Mouse (Mus musculus) right cerebral cortex, postnatal 14 days (tissue): Measurements from ENCODE around the gene Dguok.

Experiments
- DNase-seq: peaks from one replicate; pipeline ENCODE4 v3.0.0; 2022

Gene Dguok

GRCm38 (mm10) chr6:83506258-83507167 lies at the start of gene Dguok:
TSS of gene Dguok (minus strand) at chr6:83506969.
- peak; percentile 98 for DNase-seq

GRCm38 (mm10) chr6:83555972-83556371 lies 49.2 kb upstream of the Dguok start:
- DNase-seq = no peak

- DNase-seq = no peak
These were observed 41.6 kb upstream of the Dguok start for GRCm38 (mm10) chr6:83548346-83548745.

GRCm38 (mm10) chr6:83545778-83546177 lies 39.0 kb upstream of the Dguok start:
- DNase-seq = no peak

- no peak for DNase-seq
These were observed 35.1 kb upstream of the Dguok start for GRCm38 (mm10) chr6:83541756-83542456.

GRCm38 (mm10) chr6:83540017-83540416 lies 33.2 kb upstream of the Dguok start:
- peak; percentile 35 for DNase-seq

GRCm38 (mm10) chr6:83536795-83537059 lies 30.0 kb upstream of the Dguok start:
- DNase-seq = no peak

- no peak for DNase-seq
These were observed 29.4 kb upstream of the Dguok start, which contains the start of gene Actg2 for GRCm38 (mm10) chr6:83536028-83536794. TSS of gene Actg2 (minus strand) at chr6:83536265.

- DNase-seq = no peak
These were observed 25.8 kb upstream of the Dguok start for GRCm38 (mm10) chr6:83532608-83533007.

- DNase-seq = no peak
These were observed 16.4 kb upstream of the Dguok start for GRCm38 (mm10) chr6:83523194-83523593.

GRCm38 (mm10) chr6:83521784-83522183 lies 15.0 kb upstream of the Dguok start:
- no peak for DNase-seq

- DNase-seq = no peak
These were observed 11.9 kb upstream of the Dguok start for GRCm38 (mm10) chr6:83518637-83519036.

- no peak for DNase-seq
These were observed 8.4 kb upstream of the Dguok start for GRCm38 (mm10) chr6:83515172-83515571.

GRCm38 (mm10) chr6:83512495-83512894 lies 5.7 kb upstream of the Dguok start:
- peak; percentile 72 for DNase-seq

- DNase-seq = no peak
These were observed 3.4 kb upstream of the Dguok start for GRCm38 (mm10) chr6:83510210-83510609.

GRCm38 (mm10) chr6:83509442-83509841 lies 2.7 kb upstream of the Dguok start:
- peak; percentile 59 for DNase-seq

GRCm38 (mm10) chr6:83507168-83507546 lies 388 bp upstream of the Dguok start:
- no peak for DNase-seq

- DNase-seq = no peak
These were observed 1.2 kb downstream of the Dguok start for GRCm38 (mm10) chr6:83505554-83505953.

GRCm38 (mm10) chr6:83503361-83503760 lies 3.4 kb downstream of the Dguok start:
- DNase-seq = no peak

GRCm38 (mm10) chr6:83502656-83503055 lies 4.1 kb downstream of the Dguok start:
- DNase-seq = no peak

GRCm38 (mm10) chr6:83501524-83502310 lies 5.1 kb downstream of the Dguok start:
- no peak for DNase-seq

GRCm38 (mm10) chr6:83500462-83500861 lies 6.3 kb downstream of the Dguok start:
- no peak for DNase-seq

GRCm38 (mm10) chr6:83499078-83499477 lies 7.7 kb downstream of the Dguok start:
- DNase-seq = no peak
